Mouse (Mus musculus): Measurements from ENCODE around the gene Mbd6. TPM values are rescaled to one million over a fixed set of nuclear protein-coding genes. Genes with fewer than 3 reads are reported as not detected.

The Mbd6 gene
- polyA plus RNA-seq, 1 experiment from 2014 or later: 19.6 TPM

DNA sequence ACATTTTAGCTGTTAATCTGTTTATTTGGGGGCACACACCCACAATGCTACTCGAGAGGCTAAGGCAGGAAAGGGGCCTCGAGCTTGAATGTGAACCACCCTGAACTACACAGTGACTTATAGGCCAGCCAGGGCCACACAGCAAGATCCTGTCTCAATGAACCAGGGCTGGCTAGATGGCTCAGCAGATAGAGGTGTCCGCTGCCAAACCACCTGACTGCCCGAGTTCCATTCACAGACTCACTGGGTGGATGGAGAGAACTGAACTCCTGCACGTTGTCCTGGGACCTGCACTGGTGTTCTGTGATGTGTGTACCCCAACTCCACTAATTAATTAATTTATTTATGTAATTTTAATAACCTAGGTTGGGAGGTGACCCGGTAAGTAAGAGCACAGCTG is 31.0 kb downstream of the Mbd6 start:
- H3K4me2 ChIP-seq (replicated peaks): no peak overlapping the region
- H3K9ac ChIP-seq: no peak overlapping the region
- no peak for ATAC-seq (ENCODE audit: insufficient number of reproducible peaks, low FRiP score, low TSS enrichment, low read depth)
- H3K27ac ChIP-seq (replicated peaks): no peak overlapping the region
- no peaks in the 10 kb centered on the region for H3K9me3 ChIP-seq (replicated peaks)
- no peak overlapping the region for H3K4me3 ChIP-seq (replicated peaks)
- no peaks in the 10 kb centered on the region for H3K36me3 ChIP-seq
- 0 out of 2 replicates have a peak, but pooled peaks cover 4% of the 10 kb centered on the region for H3K27me3 ChIP-seq
- H3K4me1 ChIP-seq: peaks cover 11% of the 10 kb centered on the region
- WGBS: 72% methylated on average over 6 of the region's 6 CpGs

- 20% methylated on average over 14 of the region's 14 CpGs for WGBS
- H3K9me3 ChIP-seq (replicated peaks): no peaks in the 10 kb centered on the region
Observed at GRCm38 (mm10) chr10:127255625-127256345, 33.0 kb downstream of the Mbd6 start.

DNA sequence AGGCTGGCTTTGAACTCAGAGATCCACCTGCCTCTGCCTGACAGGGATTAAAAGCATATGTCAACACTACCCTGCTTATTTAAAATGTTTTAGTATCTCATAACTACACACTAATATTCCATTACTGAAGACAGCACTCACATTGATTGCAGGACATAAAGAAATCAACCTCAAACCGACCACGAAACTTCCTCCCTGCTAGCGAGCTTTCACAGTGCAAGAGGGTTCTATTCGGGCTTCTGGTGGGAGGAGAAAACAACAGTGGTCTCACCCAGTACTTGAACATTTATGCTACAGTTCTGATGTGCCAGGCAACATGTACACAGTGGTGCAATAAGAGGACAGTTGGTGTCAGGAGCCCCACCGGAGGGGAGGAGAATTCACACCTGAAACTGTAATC is 38.0 kb downstream of the Mbd6 start:
- H3K27me3 ChIP-seq: no peaks in the 10 kb centered on the region
- WGBS: 73% methylated on average over 5 of the region's 5 CpGs
- H3K4me1 ChIP-seq: no peaks in the 10 kb centered on the region

More at GRCm38 (mm10) chr10:127255625-127256345, 33.0 kb downstream of the Mbd6 start:
- Histone ChIP-seq H3K4me2 (replicated peaks) (no peak overlapping the region), H3K27me3 (no peaks in the 10 kb centered on the region), H3K4me1 (no peaks in the 10 kb centered on the region), H3K9ac (no peak overlapping the region), H3K27ac (replicated peaks) (no peak overlapping the region), H3K36me3 (no peaks in the 10 kb centered on the region), H3K4me3 (replicated peaks) (no peak overlapping the region)
- no peak for ATAC-seq (ENCODE audit: insufficient number of reproducible peaks, low FRiP score, low TSS enrichment, low read depth)

DNA sequence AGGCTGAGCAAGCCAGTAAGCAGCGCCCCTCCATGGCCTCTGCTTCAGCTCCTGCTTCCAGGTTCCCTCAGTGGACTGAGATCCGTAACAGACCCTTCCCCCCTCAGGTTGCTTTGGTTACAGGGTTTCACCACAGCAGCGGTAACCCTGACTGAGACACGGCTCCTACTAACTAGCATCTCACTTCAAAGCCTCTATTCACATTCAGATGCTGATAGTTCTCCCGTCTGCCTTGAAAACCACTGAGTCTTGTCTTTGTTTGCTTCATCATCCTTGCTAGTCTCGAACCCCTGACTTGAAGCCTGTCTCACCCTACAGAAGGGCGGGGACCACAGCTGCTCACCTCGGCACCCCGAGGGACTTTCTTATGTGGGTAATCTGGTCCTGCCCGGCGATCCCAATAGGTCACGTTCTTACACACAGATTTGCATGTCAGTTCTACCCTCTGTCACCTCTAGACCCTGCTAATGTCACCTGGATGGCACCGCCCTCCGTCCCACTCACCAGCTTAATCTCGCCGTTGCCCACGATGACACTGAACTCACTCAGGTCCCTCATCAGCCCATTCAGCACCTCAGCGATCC is 50.5 kb downstream of the Mbd6 start:
- 71% methylated on average over 18 of the region's 18 CpGs for WGBS
- Histone ChIP-seq H3K4me2 (replicated peaks) (no peak overlapping the region), H3K9ac (no peak overlapping the region), H3K27ac (replicated peaks) (no peak overlapping the region), H3K9me3 (replicated peaks) (no peaks in the 10 kb centered on the region), H3K4me3 (replicated peaks) (no peak overlapping the region), H3K36me3 (0 out of 2 replicates have a peak, but pooled peaks cover 4% of the 10 kb centered on the region), H3K4me1 (peaks cover 9% of the 10 kb centered on the region), H3K27me3 (no peaks in the 10 kb centered on the region)
- ATAC-seq (ENCODE audit: insufficient number of reproducible peaks, low FRiP score, low TSS enrichment, low read depth): no peak

More for the DNA sequence above, 38.0 kb downstream of the Mbd6 start:
- Histone ChIP-seq H3K4me3 (replicated peaks) (no peak overlapping the region), H3K4me2 (replicated peaks) (no peak overlapping the region), H3K9me3 (replicated peaks) (no peaks in the 10 kb centered on the region), H3K9ac (no peak overlapping the region), H3K27ac (replicated peaks) (no peak overlapping the region), H3K36me3 (no peaks in the 10 kb centered on the region)
- no peak for ATAC-seq (ENCODE audit: insufficient number of reproducible peaks, low FRiP score, low TSS enrichment, low read depth)

GRCm38 (mm10) chr10:127236541-127236940 is 52.3 kb downstream of the Mbd6 start:
- WGBS: 21% methylated on average over 9 of the region's 9 CpGs
- H3K36me3 ChIP-seq: no peaks in the 10 kb centered on the region
- H3K4me3 ChIP-seq (replicated peaks): no peak overlapping the region
- no peak overlapping the region for H3K27ac ChIP-seq (replicated peaks)
- no peak overlapping the region for H3K4me2 ChIP-seq (replicated peaks)
- H3K4me1 ChIP-seq: peaks cover 9% of the 10 kb centered on the region
- H3K9ac ChIP-seq: no peak overlapping the region
- ATAC-seq (ENCODE audit: insufficient number of reproducible peaks, low FRiP score, low TSS enrichment, low read depth): no peak
- no peaks in the 10 kb centered on the region for H3K27me3 ChIP-seq
- H3K9me3 ChIP-seq (replicated peaks): no peaks in the 10 kb centered on the region

- ATAC-seq (ENCODE audit: insufficient number of reproducible peaks, low FRiP score, low TSS enrichment, low read depth): no peak
- 75% methylated on average over 9 of the region's 9 CpGs for WGBS
Observed at GRCm38 (mm10) chr10:127233141-127233540, 55.7 kb downstream of the Mbd6 start.

More at GRCm38 (mm10) chr10:127233141-127233540, 55.7 kb downstream of the Mbd6 start:
- no peak overlapping the region for H3K27ac ChIP-seq (replicated peaks)
- H3K9me3 ChIP-seq (replicated peaks): no peaks in the 10 kb centered on the region
- no peak overlapping the region for H3K4me2 ChIP-seq (replicated peaks)
- H3K9ac ChIP-seq: no peak overlapping the region
- H3K27me3 ChIP-seq: no peaks in the 10 kb centered on the region
- H3K4me3 ChIP-seq (replicated peaks): no peak overlapping the region
- peaks cover 9% of the 10 kb centered on the region for H3K4me1 ChIP-seq
- H3K36me3 ChIP-seq: no peaks in the 10 kb centered on the region

Other genes starting within 250 kb of the Mbd6 start
- gene Mettl1, start 247.6 kb downstream of the Mbd6 start, polyA plus RNA-seq (2015; fragmentation: Nextera tagmentation; extraction: Ambion mirVana): 55.2 and 61.7 TPM in 2 replicates
- 1.3 TPM in 2 replicates for gene Eef1akmt3, start 247.5 kb downstream of the Mbd6 start, polyA plus RNA-seq (2015; fragmentation: Nextera tagmentation; extraction: Ambion mirVana)
- 0.13 and 0.41 TPM in 2 replicates for gene Cyp27b1, start 240.8 kb downstream of the Mbd6 start, polyA plus RNA-seq (2015; fragmentation: Nextera tagmentation; extraction: Ambion mirVana)
- 1.8 and 2.4 TPM in 2 replicates for gene March9, start 228.8 kb downstream of the Mbd6 start, polyA plus RNA-seq (2015; fragmentation: Nextera tagmentation; extraction: Ambion mirVana)
- 1,372 and 1,398 TPM in 2 replicates for gene Cdk4, start 225.5 kb downstream of the Mbd6 start, polyA plus RNA-seq (2015; fragmentation: Nextera tagmentation; extraction: Ambion mirVana)
- 175 and 177 TPM in 2 replicates for gene Tspan31, start 218.8 kb downstream of the Mbd6 start, polyA plus RNA-seq (2015; fragmentation: Nextera tagmentation; extraction: Ambion mirVana)
- gene Agap2, start 213.7 kb downstream of the Mbd6 start, polyA plus RNA-seq (2015; fragmentation: Nextera tagmentation; extraction: Ambion mirVana): 0.45 and 0.49 TPM in 2 replicates
- gene Os9, start 167.9 kb downstream of the Mbd6 start, polyA plus RNA-seq (2015; fragmentation: Nextera tagmentation; extraction: Ambion mirVana): 101 TPM in 2 replicates
- gene B4galnt1, start 123.8 kb downstream of the Mbd6 start, polyA plus RNA-seq (2015; fragmentation: Nextera tagmentation; extraction: Ambion mirVana): 11.0 and 12.7 TPM in 2 replicates
- 1.6 and 1.9 TPM in 2 replicates for gene Slc26a10, start 108.4 kb downstream of the Mbd6 start, polyA plus RNA-seq (2015; fragmentation: Nextera tagmentation; extraction: Ambion mirVana)
- gene Arhgef25, start 98.9 kb downstream of the Mbd6 start, polyA plus RNA-seq (2015; fragmentation: Nextera tagmentation; extraction: Ambion mirVana): 116 TPM in 2 replicates
- gene Dtx3, start 93.3 kb downstream of the Mbd6 start, polyA plus RNA-seq (2015; fragmentation: Nextera tagmentation; extraction: Ambion mirVana): 152 and 179 TPM in 2 replicates
- 31.0 and 31.3 TPM in 2 replicates for gene Pip4k2c, start 77.4 kb downstream of the Mbd6 start, polyA plus RNA-seq (2015; fragmentation: Nextera tagmentation; extraction: Ambion mirVana)
- gene Kif5a, start 25.7 kb downstream of the Mbd6 start, polyA plus RNA-seq (2015; fragmentation: Nextera tagmentation; extraction: Ambion mirVana): 6.9 and 7.6 TPM in 2 replicates
- gene Dctn2, start 22.6 kb downstream of the Mbd6 start, polyA plus RNA-seq (2015; fragmentation: Nextera tagmentation; extraction: Ambion mirVana): 206 and 212 TPM in 2 replicates
- 101 and 105 TPM in 2 replicates for gene Mars, start 22.8 kb upstream of the Mbd6 start, polyA plus RNA-seq (2015; fragmentation: Nextera tagmentation; extraction: Ambion mirVana)
- gene Arhgap9, start 32.9 kb upstream of the Mbd6 start, polyA plus RNA-seq (2015; fragmentation: Nextera tagmentation; extraction: Ambion mirVana): 5.1 and 5.2 TPM in 2 replicates
- 15.7 and 16.1 TPM in 2 replicates for gene Gli1, start 53.0 kb upstream of the Mbd6 start, polyA plus RNA-seq (2015; fragmentation: Nextera tagmentation; extraction: Ambion mirVana)
- gene Inhbe, start 65.4 kb upstream of the Mbd6 start, polyA plus RNA-seq (2015; fragmentation: Nextera tagmentation; extraction: Ambion mirVana): 0.05 and 0.07 TPM in 2 replicates
- 0.12 TPM in 1 of 2 replicates, not detected in the other for gene Inhbc, start 81.4 kb upstream of the Mbd6 start, polyA plus RNA-seq (2015; fragmentation: Nextera tagmentation; extraction: Ambion mirVana)
- 40.0 and 40.1 TPM in 2 replicates for gene R3hdm2, start 91.3 kb upstream of the Mbd6 start, polyA plus RNA-seq (2015; fragmentation: Nextera tagmentation; extraction: Ambion mirVana)
- 22.7 and 26.0 TPM in 2 replicates for gene Stac3, start 212.7 kb upstream of the Mbd6 start, polyA plus RNA-seq (2015; fragmentation: Nextera tagmentation; extraction: Ambion mirVana)
- gene Ndufa4l2, start 225.9 kb upstream of the Mbd6 start, polyA plus RNA-seq (2015; fragmentation: Nextera tagmentation; extraction: Ambion mirVana): 272 and 311 TPM in 2 replicates
- 106 and 116 TPM in 2 replicates for gene Shmt2, start 233.4 kb upstream of the Mbd6 start, polyA plus RNA-seq (2015; fragmentation: Nextera tagmentation; extraction: Ambion mirVana)
- 8.0 and 9.2 TPM in 2 replicates for gene Nxph4, start 245.5 kb upstream of the Mbd6 start, polyA plus RNA-seq (2015; fragmentation: Nextera tagmentation; extraction: Ambion mirVana)